Mouse (Mus musculus) neural tube, embryonic 11.5 days (tissue): ENCODE data around the gene Dspp. TPM values are rescaled to one million over a fixed set of nuclear protein-coding genes. Genes with fewer than 3 reads are reported as not detected.

Experiments
- ATAC-seq: fragments of 200-750 bp; cut with Nextera tagmentation; 2 replicates; pipeline ENCODE4 v1.8.0; 2017; ENCODE audit warnings: moderate number of reproducible peaks, mild to moderate bottlenecking, moderate TSS enrichment, moderate library complexity; ENCODE audit not compliant: insufficient read depth, low FRiP score, low TSS enrichment
- DNase-seq: peaks from one replicate; pipeline ENCODE4 v3.0.0-alpha.2; 2015; ENCODE audit warnings: low spot score
- H3K27ac ChIP-seq: fragments of 300-500 bp; sonication (generic); 2 replicates; pipeline ENCODE4 v1.5.1; 2014; ENCODE audit warnings: low read depth, mild to moderate bottlenecking, low read length
- H3K27me3 ChIP-seq: fragments of 300-500 bp; sonication (generic); 2 replicates; pipeline ENCODE4 v1.6.1; 2014; ENCODE audit warnings: mild to moderate bottlenecking, low read length, mixed read lengths; ENCODE audit not compliant: control insufficient read depth, insufficient read depth
- H3K36me3 ChIP-seq: fragments of 300-500 bp; sonication (generic); 2 replicates; pipeline ENCODE4 v1.6.1; 2014; ENCODE audit warnings: mild to moderate bottlenecking, low read length, moderate library complexity, mixed read lengths; ENCODE audit not compliant: control insufficient read depth, insufficient read depth
- H3K4me1 ChIP-seq: fragments of 300-500 bp; sonication (generic); 2 replicates; pipeline ENCODE4 v1.6.1; 2014; ENCODE audit warnings: low read length, mixed read lengths; ENCODE audit not compliant: control insufficient read depth, insufficient read depth
- H3K4me2 ChIP-seq: fragments of 300-500 bp; sonication (generic); 2 replicates; pipeline ENCODE4 v1.6.1; 2014; ENCODE audit warnings: low read depth, mild to moderate bottlenecking, moderate library complexity
- H3K4me3 ChIP-seq: fragments of 300-500 bp; sonication (generic); 2 replicates; pipeline ENCODE4 v1.5.1; 2014; ENCODE audit warnings: low read depth, low read length
- H3K9ac ChIP-seq: fragments of 300-500 bp; sonication (generic); 2 replicates; pipeline ENCODE4 v1.6.1; 2014; ENCODE audit warnings: mild to moderate bottlenecking, low read length
- H3K9me3 ChIP-seq: fragments of 300-500 bp; sonication (generic); 2 replicates; pipeline ENCODE4 v1.6.1; 2016; ENCODE audit warnings: low read length; ENCODE audit not compliant: control insufficient read depth
- WGBS: fragments of 180-500 bp; shearing (Covaris S2); extraction: QIAGEN DNeasy Blood & Tissue Kit; methylation state at CpG from one replicate; pipeline ENCODE4 v1.1.7; 2014; 5-methylcytosine and 5-hydroxymethylcytosine counted together
- polyA plus RNA-seq: library from polyadenylated mRNA; unstranded; fragments of >200 nt; fragmentation: Nextera tagmentation; extraction: Ambion mirVana; gene quantifications from 2 replicates; pipeline ENCODE4 v1.2.1, GENCODE M21; 2014

Dspp gene
- not detected in 2 replicates for polyA plus RNA-seq

DNA sequence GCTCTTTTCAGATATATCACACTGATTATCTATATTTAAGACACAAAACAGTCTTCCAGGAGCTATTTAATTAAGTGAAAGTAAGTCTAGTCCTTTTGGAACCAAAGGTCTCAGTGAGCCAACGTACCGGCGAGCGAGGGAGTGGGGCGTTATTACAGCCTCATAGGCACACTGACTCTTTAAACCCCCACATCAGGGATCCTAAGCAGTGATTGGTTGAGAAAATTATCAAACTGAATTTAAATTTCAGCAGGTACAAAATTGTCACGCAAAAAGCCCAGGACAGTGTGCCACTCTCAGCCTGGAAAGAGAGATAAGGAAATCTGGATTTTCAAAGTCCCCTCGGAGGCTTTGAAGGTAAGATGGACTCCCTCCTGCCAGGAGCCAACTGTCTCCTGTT is at the start of gene Dspp:
Gene Dspp, plus strand, starts transcription at position 301 of the 400 bp plus-strand sequence.
- Histone ChIP-seq H3K27ac (no peak within 1 kb of the TSS), H3K27me3 (no peaks in the 10 kb centered on the region), H3K4me2 (no peak within 1 kb of the TSS), H3K4me1 (no peaks in the 10 kb centered on the region), H3K36me3 (no peaks in the 10 kb centered on the region), H3K4me3 (no peak within 1 kb of the TSS), H3K9me3 (no peaks in the 10 kb centered on the region), H3K9ac (no peak within 1 kb of the TSS)
- no peak for ATAC-seq
- 88% methylated on average over 7 of the region's 7 CpGs for WGBS
- DNase-seq, result no peak

DNA sequence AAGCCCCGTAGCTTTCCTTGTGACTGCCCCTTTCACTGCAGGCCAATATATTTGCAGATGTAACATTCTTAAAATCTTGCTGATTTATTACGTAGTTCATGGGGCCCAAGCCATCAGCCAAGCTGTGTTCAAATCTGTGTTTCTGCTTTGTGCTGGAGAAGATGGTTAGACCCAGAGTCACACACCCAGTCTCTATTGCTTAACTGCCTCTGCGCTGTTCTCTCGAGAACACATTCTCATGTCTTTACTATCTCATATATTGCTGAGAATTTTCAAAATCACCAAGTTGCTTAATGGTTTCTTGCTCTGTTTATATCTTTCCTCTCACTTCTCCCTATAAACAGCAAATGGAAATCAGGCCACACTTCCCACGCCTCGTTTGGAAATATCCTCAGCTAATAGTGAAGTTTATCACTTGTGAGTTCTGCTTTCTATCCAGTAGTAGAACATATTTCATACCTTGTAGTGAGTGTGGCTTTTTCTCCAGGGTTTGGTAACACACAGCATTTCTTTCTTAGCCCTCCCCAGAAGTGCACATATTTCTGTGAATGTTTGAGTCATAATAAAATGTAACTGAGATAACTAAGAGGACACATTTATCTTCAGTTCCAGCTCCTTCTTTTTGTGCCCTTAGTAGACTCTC is 46.4 kb upstream of the Dspp start:
- H3K27ac ChIP-seq, result no peak overlapping the region
- 80% methylated on average over 6 of the region's 6 CpGs for WGBS
- H3K4me1 ChIP-seq, result no peaks in the 10 kb centered on the region
- ATAC-seq (no peak), DNase-seq (no peak)
- H3K4me3 ChIP-seq, result no peak overlapping the region
- H3K36me3 ChIP-seq, result no peaks in the 10 kb centered on the region
- no peaks in the 10 kb centered on the region for H3K9me3 ChIP-seq
- H3K27me3 ChIP-seq, result no peaks in the 10 kb centered on the region
- H3K4me2 ChIP-seq, result no peak overlapping the region
- H3K9ac ChIP-seq, result no peak overlapping the region

DNA sequence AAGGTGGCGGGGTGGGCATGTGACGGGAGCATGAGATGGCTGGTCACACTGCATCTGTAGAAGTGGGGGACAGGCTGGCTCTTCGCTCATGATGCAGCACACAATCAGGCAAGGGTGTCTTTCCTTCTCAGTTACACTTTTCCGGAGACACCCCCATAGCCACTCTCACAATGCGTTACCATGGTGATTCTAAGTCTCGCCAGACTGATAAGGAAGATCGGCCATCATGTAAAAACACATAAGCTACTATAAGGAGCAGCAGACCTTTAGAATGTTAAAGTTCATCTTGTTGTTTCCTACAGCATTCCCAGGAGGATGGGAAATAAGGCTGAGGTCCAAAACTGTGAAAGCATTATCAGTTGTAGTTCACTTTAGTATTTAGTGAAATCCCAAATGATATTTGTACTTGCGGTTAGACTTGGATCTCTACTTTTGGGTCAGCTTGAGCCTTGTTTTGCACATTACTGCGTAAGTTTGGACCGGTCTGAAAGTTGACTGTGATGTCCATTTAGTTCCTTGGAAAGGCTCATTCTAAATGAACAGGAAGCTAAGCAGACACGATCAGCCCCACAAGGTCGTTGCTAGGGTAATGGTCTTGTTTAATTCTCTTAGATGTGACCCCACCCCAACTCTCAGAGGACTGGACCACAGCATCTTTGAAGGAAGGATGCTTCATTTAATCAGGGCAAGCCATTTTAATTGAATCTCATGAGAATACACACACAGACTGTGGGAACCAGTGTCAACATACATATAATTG is 43.8 kb upstream of the Dspp start:
- Histone ChIP-seq H3K4me2 (no peak overlapping the region), H3K4me1 (no peaks in the 10 kb centered on the region), H3K9me3 (no peaks in the 10 kb centered on the region), H3K27me3 (no peaks in the 10 kb centered on the region), H3K36me3 (no peaks in the 10 kb centered on the region), H3K27ac (no peak overlapping the region), H3K9ac (no peak overlapping the region), H3K4me3 (no peak overlapping the region)
- ATAC-seq (no peak), DNase-seq (no peak)
- WGBS, result 86% methylated on average over 12 of the region's 12 CpGs

DNA sequence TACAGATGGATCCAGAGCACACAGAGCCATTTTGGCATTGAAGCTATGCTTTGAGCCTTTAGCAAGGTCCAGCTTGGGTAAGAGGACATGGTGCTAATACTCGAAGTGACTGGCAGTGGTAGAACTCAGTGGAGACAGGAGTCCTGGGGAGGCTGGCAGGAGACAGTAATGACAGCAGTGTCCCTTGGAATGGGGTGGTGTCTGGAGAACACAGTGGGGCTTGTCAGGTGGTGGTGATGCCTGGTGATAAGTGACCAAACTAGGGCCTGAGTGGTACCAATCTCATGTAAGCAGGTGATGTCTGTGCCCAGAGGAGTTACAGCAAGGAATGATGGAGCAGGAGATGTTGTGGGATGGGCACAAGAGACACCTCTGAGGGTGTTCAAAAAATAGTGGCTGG is 43.2 kb upstream of the Dspp start:
- DNase-seq, result no peak
- no peaks in the 10 kb centered on the region for H3K4me1 ChIP-seq
- H3K4me3 ChIP-seq, result no peak overlapping the region
- H3K9me3 ChIP-seq, result no peaks in the 10 kb centered on the region
- no peak overlapping the region for H3K27ac ChIP-seq
- ATAC-seq, result no peak
- H3K27me3 ChIP-seq, result no peaks in the 10 kb centered on the region
- 88% methylated on average over 1 of the region's 1 CpGs for WGBS
- no peak overlapping the region for H3K4me2 ChIP-seq
- no peaks in the 10 kb centered on the region for H3K36me3 ChIP-seq
- H3K9ac ChIP-seq, result no peak overlapping the region

GRCm38 (mm10) chr5:104128281-104129031 is 42.1 kb upstream of the Dspp start:
- ATAC-seq, result no peak
- 51% methylated on average over 12 of the region's 12 CpGs for WGBS
- Histone ChIP-seq H3K4me3 (no peak overlapping the region), H3K27ac (peak overlapping the region; percentile 49; the same call in 1 of the 2 replicates), H3K9ac (no peak overlapping the region), H3K36me3 (no peaks in the 10 kb centered on the region), H3K27me3 (no peaks in the 10 kb centered on the region), H3K9me3 (no peaks in the 10 kb centered on the region), H3K4me1 (no peaks in the 10 kb centered on the region), H3K4me2 (no peak overlapping the region)
- DNase-seq, result peak; percentile 31

GRCm38 (mm10) chr5:104130891-104131290 is 39.6 kb upstream of the Dspp start:
- 96% methylated on average over 4 of the region's 4 CpGs for WGBS
- no peaks in the 10 kb centered on the region for H3K27me3 ChIP-seq
- H3K4me2 ChIP-seq, result no peak overlapping the region
- H3K27ac ChIP-seq, result no peak overlapping the region
- H3K4me1 ChIP-seq, result no peaks in the 10 kb centered on the region
- H3K4me3 ChIP-seq, result no peak overlapping the region
- H3K9me3 ChIP-seq, result no peaks in the 10 kb centered on the region
- ATAC-seq, result no peak
- no peak for DNase-seq
- no peaks in the 10 kb centered on the region for H3K36me3 ChIP-seq
- H3K9ac ChIP-seq, result no peak overlapping the region

DNA sequence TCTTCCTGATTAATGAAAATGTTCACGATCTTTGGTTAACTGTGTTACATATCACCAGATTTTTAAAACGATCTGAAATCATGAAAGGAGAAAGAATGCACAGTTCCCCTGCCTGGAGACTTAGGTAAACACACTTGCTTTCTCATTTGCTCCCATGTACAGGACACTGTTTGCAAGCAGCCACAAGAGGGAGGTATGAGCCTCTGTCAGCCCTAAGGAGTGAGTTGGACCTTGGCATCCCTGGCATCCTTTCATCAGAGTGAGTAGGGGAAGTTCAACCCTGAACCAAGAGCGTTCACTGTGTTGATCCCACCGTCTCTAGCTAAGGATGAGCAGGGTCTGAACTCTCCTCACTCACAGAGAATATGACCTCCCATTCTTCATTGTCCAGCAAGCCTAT is 39.0 kb upstream of the Dspp start:
- Histone ChIP-seq H3K9me3 (no peaks in the 10 kb centered on the region), H3K27me3 (no peaks in the 10 kb centered on the region), H3K4me1 (no peaks in the 10 kb centered on the region), H3K4me2 (no peak overlapping the region), H3K9ac (no peak overlapping the region), H3K36me3 (no peaks in the 10 kb centered on the region), H3K4me3 (no peak overlapping the region), H3K27ac (no peak overlapping the region)
- DNase-seq (no peak), ATAC-seq (no peak)
- WGBS, result 77% methylated on average over 4 of the region's 4 CpGs

DNA sequence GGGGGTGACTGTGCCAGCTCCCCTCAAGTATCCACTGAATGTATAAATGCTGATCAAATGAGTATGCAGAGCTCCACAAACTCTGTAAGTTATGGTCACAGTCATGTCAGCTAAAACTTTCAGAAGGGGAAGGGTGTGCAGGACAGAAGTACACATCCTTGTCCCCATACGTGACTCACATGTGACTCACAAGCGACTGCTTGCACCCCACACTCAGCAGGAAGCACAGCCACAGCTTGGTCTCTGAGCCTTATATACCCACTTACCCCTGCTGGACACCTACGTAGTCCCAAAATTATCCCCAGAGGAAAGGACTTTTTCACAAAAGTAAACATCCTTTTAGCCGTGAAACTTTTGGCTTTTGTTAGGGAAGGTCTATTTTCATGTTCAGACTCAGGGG is 36.8 kb upstream of the Dspp start:
- Histone ChIP-seq H3K4me1 (no peaks in the 10 kb centered on the region), H3K27me3 (no peaks in the 10 kb centered on the region), H3K9me3 (no peaks in the 10 kb centered on the region), H3K36me3 (no peaks in the 10 kb centered on the region), H3K27ac (no peak overlapping the region), H3K9ac (no peak overlapping the region), H3K4me3 (no peak overlapping the region), H3K4me2 (no peak overlapping the region)
- no peak for ATAC-seq
- DNase-seq, result no peak
- 78% methylated on average over 4 of the region's 4 CpGs for WGBS
